In the genomic region with DNA sequence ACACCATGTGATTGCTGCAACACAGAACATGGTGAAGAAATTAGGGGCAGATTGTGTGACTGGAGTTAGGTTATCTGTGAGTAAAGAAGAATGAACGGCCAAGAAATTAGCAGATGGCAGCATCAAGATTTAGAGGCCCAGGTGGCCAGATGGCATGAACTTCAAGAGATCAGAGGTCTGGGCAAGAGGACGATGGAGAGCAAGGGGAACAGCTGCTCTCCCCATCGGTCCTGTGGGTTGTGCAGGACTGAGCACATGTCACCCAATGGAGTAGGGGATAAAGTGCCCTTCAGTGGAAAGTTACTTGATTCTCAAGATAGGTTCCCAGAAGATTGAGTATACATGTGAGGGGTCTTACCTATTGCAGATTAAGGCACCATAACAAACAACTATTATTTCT, we compare ENCODE assay signal across 15 mouse cellular contexts. TPM values are rescaled to one million over a fixed set of nuclear protein-coding genes. Genes with fewer than 3 reads are reported as not detected.
DNase-seq lines count a peak whose midpoint lies in the region; TF ChIP-seq lines count a peak whose summit lies in the region.
"Had no signal": no experiment of that assay in that cellular context is flagged by ENCODE, and none has a peak within 500 bp of the region (broad histone marks: within the 10 kb centered on the region; RNA-seq: fewer than 3 reads in every experiment).

No protein-coding gene starts in this region.

- H3K36me3 ChIP-seq in myocyte (ENCODE audit: control insufficient read depth, insufficient read depth): no peaks in the 10 kb centered on the region
- H3K36me3 ChIP-seq: embryonic facial prominence, embryonic 10.5 days; embryonic facial prominence, embryonic 12.5 days; forebrain, embryonic 15.5 days had no signal

- no peak overlapping the region for H3K4me3 ChIP-seq in myocyte
- H3K4me3 ChIP-seq: embryonic facial prominence, embryonic 10.5 days; embryonic facial prominence, embryonic 12.5 days; forebrain, embryonic 13.5 days; forebrain, embryonic 15.5 days had no signal

- no peak for TF ChIP-seq POLR2A in myocyte (IDR thresholded peaks at IDR 0.05; ENCODE audit: insufficient read length, low read depth)

- peak; percentile 50 to 66 for DNase-seq in cerebellum, postnatal 10 days
- DNase-seq in cerebellum, postnatal 36 days: no peak
- DNase-seq in left cerebral cortex, postnatal 4 days: peak; percentile 29
- DNase-seq in left cerebral cortex, postnatal 25 days (ENCODE audit: low spot score in 2 of 2): no peak
- DNase-seq in lung, postnatal 4 days: no peak
- DNase-seq: adrenal gland, adult 2 months; adrenal gland, postnatal 10 days; adrenal gland, postnatal 25 days; cerebellum, adult 8-10 months; forebrain, postnatal 0 days had no signal

- no peak overlapping the region for H3ac ChIP-seq in myocyte (ENCODE audit: control insufficient read depth, insufficient read length)

- intact Hi-C loops in left cerebral cortex, postnatal 4 days (cut with DNase I): no loop called here
- intact Hi-C loops in left cerebral cortex, postnatal 25 days (cut with DNase I): no loop called here

- no peaks in the 10 kb centered on the region for H3K79me2 ChIP-seq in myocyte (ENCODE audit: control insufficient read depth, insufficient read depth)

- no peak overlapping the region for H3K4me2 ChIP-seq in myocyte (ENCODE audit: low read depth)
- H3K4me2 ChIP-seq: embryonic facial prominence, embryonic 12.5 days; forebrain, embryonic 13.5 days; forebrain, embryonic 15.5 days had no signal

- H3K27me3 ChIP-seq in myocyte (ENCODE audit: control insufficient read depth, insufficient read depth, insufficient read length): no peaks in the 10 kb centered on the region
- H3K27me3 ChIP-seq: embryonic facial prominence, embryonic 12.5 days; forebrain, embryonic 13.5 days; forebrain, embryonic 15.5 days had no signal

TF ChIP-seq in myocyte, 11 proteins besides CTCF, POLR2A, EP300 and RAD21:
- TF ChIP-seq MYOD1 (IDR thresholded peaks at IDR 0.05; ENCODE audit: control insufficient read depth in 1 of 3, insufficient read length in 2 of 3, low read depth in 2 of 3): peak in 2 of 3 experiments; percentile 75 to 79
- TF ChIP-seq POLR2AphosphoS2 (IDR thresholded peaks at IDR 0.05; ENCODE audit: insufficient read length, low read depth): no peak
- TF ChIP-seq MYOG (IDR thresholded peaks at IDR 0.05; ENCODE audit: control insufficient read depth in 1 of 3, insufficient read depth in 1 of 3, insufficient read length in 2 of 3, low read depth in 2 of 3): peak in 2 of 3 experiments; percentile 30 to 72

RNA-seq across cellular contexts. Expression of a gene that starts 13.5 kb away (rescaled TPM):
- 100 to 1,000 TPM; 165 to 170 TPM for total RNA-seq in left cerebral cortex, postnatal 4 days (2021)
- 100 to 1,000 TPM; 260 to 270 TPM for total RNA-seq in left cerebral cortex, postnatal 25 days (2021)
- 40.1 TPM for polyA plus RNA-seq in myocyte (2012; fragmentation: generic; extraction: Trizol)

Comparison
In these comparisons a context has a peak if more than half of its experiments do, and no peak if none do; other contexts are left out.
1. DNase-seq: peak in cerebellum, postnatal 10 days (2 of 2) and left cerebral cortex, postnatal 4 days (single experiment); none in cerebellum, postnatal 36 days (0 of 2), left cerebral cortex, postnatal 25 days (0 of 2) and lung, postnatal 4 days (0 of 2).